Mouse (Mus musculus): ENCODE measurements around the gene Tap1.

GRCm38 (mm10) chr17:34217216-34217928 is 30.0 kb downstream of the Tap1 start:
- TF ChIP-seq CTCF (IDR thresholded peaks at IDR 0.05; ENCODE audit: low read depth) (no peak), EP300 (optimal IDR thresholded peaks at IDR 0.05) (no peak)

Measured in stomach, postnatal 0 days (tissue).